Mouse (Mus musculus) midbrain, embryonic 10.5 days (tissue): ENCODE measurements at regions not wholly inside any gene's neighbourhood (a gene's known extent, or its start where the extent isn't known, plus 50 kb on each side); places are given as distances from the start of the nearest gene placed in this dataset.
A peak's percentile ranks its signal among the peaks of the same experiment; 100 is the strongest.

ENCODE experiments used
- DNase-seq: peaks from one replicate; pipeline ENCODE4 v3.0.0-alpha.2; 2017; ENCODE audit warnings: low spot score
- H3K27ac ChIP-seq: fragments of 300-500 bp; sonication (generic); replicated peaks from 2 replicates; pipeline ENCODE4 v1.5.1; 2016; ENCODE audit warnings: mild to moderate bottlenecking
- H3K27me3 ChIP-seq: fragments of 300-500 bp; sonication (generic); 2 replicates; pipeline ENCODE4 v1.6.1; 2016; ENCODE audit warnings: low read depth, mild to moderate bottlenecking; ENCODE audit not compliant: poor library complexity, severe bottlenecking
- H3K36me3 ChIP-seq: fragments of 300-500 bp; sonication (generic); 2 replicates; pipeline ENCODE4 v1.6.1; 2016; ENCODE audit warnings: mild to moderate bottlenecking, moderate library complexity
- H3K4me1 ChIP-seq: fragments of 300-500 bp; sonication (generic); 2 replicates; pipeline ENCODE4 v1.6.1; 2016
- H3K4me3 ChIP-seq: fragments of 300-500 bp; sonication (generic); 2 replicates; pipeline ENCODE4 v1.5.1; 2016; ENCODE audit warnings: mild to moderate bottlenecking, moderate library complexity
- H3K9me3 ChIP-seq: fragments of 300-500 bp; sonication (generic); replicated peaks from 2 replicates; pipeline ENCODE4 v1.6.1; 2016; ENCODE audit warnings: mild to moderate bottlenecking
- WGBS: fragments of 180-500 bp; shearing (Covaris S2); methylation state at CpG from one replicate; pipeline ENCODE4 v1.1.7; 2016; 5-methylcytosine and 5-hydroxymethylcytosine counted together

DNA sequence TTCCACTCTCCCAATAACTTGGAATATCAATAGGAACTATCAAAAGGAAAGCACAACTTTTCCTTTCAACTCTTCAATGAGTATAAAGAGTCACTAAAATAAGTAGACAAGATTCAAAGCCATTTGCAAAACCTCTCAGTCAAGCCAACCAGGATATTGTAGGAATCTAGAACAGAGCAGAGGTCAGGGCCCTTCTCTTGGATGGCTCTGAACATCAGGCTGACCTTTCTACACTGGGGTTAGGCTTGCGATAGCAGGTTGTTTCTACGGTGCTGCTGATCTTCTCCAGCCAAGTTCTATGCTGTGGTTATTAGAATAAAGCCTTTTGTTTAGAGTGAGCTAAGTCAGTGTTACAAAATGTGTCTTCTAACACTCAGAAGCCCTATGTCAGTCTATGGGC is 658.6 kb downstream of the Ofcc1 start:
- no peaks in the 10 kb centered on the region for H3K9me3 ChIP-seq
- WGBS, result 88% methylated on average over 2 of the region's 2 CpGs
- H3K4me3 ChIP-seq, result no peak overlapping the region
- H3K36me3 ChIP-seq, result no peaks in the 10 kb centered on the region
- no peaks in the 10 kb centered on the region for H3K4me1 ChIP-seq
- DNase-seq, result no peak
- no peaks in the 10 kb centered on the region for H3K27me3 ChIP-seq
- no peak overlapping the region for H3K27ac ChIP-seq

DNA sequence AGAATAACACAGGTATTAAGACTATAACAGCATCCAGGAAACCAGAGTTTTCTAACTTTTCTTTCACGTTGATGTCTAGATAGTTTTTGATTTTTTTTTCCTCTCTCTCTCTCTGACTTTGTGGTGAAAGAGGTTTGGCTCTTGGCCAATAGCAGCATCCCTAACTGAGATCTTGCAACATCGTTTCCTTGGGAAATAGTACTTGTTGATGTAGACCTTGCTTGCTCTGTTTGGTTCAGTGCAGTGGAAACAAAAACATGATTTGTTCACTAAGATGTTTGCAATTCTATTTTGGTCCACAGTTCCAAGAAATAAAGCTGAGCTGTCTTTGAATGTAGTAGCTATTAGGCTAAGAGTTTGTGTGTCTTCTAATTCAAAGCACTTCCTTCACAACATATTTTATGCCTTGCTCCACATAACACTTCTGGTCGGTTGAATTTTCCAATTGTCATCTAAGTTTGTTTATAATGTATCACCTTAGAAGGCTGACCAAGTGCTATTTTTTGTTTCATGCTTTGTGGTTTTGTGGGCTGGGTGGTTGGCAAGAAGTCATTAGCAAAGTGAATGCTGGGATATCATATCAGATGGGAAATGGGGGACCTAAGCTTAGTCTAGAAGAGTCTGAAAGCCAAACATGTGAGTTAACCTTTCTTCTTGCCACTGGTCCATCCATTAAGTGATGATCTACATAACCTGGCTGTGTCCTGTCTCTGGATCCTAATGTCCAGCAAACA is 669.8 kb downstream of the Ofcc1 start:
- H3K4me3 ChIP-seq, result no peak overlapping the region
- no peak for DNase-seq
- no peak overlapping the region for H3K27ac ChIP-seq
- no peaks in the 10 kb centered on the region for H3K27me3 ChIP-seq
- no peaks in the 10 kb centered on the region for H3K36me3 ChIP-seq
- 83% methylated on average over 3 of the region's 3 CpGs for WGBS
- no peaks in the 10 kb centered on the region for H3K4me1 ChIP-seq
- H3K9me3 ChIP-seq, result no peaks in the 10 kb centered on the region

DNA sequence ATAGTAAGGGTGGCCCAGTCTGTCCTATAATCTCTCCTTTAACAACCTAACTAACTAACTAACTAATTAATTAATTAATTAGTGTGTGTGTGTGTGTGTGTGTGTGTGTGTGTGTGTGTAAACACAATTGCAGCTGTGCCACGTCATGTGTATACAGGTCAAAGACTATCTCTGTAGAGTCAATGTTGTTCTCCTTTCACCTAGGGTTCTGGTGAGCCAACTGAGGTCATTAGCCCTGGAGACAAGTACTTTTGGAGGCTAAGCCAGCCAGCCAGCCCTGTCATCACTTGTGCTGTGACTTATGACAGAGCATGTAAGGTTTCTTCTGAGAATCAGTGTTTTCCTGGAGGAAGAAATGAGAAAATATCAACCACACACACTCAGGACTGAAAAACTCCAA is 696.7 kb downstream of the Ofcc1 start:
- DNase-seq, result no peak
- no peak overlapping the region for H3K4me3 ChIP-seq
- no peaks in the 10 kb centered on the region for H3K4me1 ChIP-seq
- H3K27ac ChIP-seq, result no peak overlapping the region
- 88% methylated on average over 1 of the region's 1 CpGs for WGBS
- no peaks in the 10 kb centered on the region for H3K36me3 ChIP-seq
- H3K27me3 ChIP-seq, result no peaks in the 10 kb centered on the region
- no peaks in the 10 kb centered on the region for H3K9me3 ChIP-seq

DNA sequence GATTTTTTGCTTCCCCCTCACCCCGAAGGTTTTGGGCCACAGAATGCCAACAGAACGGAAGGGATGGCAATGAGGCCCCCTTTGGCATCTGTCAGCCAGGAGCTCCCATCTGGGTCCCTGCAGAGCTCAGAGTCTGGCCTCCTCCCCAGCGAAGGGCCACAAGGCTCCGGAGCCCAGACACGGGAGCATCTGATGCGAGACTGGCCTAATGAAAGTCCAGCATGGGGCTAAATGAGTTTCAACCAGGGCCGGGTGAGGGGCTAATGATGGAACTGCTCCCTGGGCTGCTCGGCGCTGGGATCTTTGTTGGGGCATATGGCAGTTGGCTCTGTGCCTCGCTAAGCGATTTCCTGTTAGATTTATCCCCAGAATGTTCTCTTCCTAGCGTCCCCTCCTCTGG is 688.8 kb upstream of the Slc35b3 start:
- no peak for DNase-seq
- no peaks in the 10 kb centered on the region for H3K4me1 ChIP-seq
- no peaks in the 10 kb centered on the region for H3K36me3 ChIP-seq
- H3K4me3 ChIP-seq, result no peak overlapping the region
- H3K9me3 ChIP-seq, result no peaks in the 10 kb centered on the region
- peaks cover 37% of the 10 kb centered on the region for H3K27me3 ChIP-seq
- H3K27ac ChIP-seq, result no peak overlapping the region
- WGBS, result 55% methylated on average over 12 of the region's 12 CpGs

DNA sequence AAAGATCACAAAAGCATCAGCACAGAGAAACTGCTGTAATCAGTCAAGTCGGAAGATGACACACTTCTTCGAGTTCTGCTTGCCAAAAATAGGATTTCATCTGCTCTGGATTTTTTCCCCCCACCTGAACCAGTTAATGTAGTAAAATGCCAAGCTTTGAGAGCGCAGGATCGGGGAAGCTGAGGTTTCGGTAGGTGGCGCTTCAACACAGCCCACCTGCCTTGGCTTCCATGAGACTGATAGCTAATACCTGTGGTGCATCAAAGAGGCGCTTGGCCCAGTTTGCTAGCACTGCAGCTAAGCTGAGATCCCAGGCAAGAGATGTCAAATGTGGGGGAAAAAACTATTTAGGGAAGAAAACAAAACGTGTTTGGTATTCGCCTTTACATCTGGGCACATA is 686.7 kb upstream of the Slc35b3 start:
- Histone ChIP-seq H3K27me3 (peaks cover 37% of the 10 kb centered on the region), H3K4me3 (no peak overlapping the region), H3K9me3 (no peaks in the 10 kb centered on the region), H3K4me1 (no peaks in the 10 kb centered on the region), H3K36me3 (no peaks in the 10 kb centered on the region), H3K27ac (no peak overlapping the region)
- WGBS, result 21% methylated on average over 9 of the region's 9 CpGs
- DNase-seq, result peak; percentile 35

DNA sequence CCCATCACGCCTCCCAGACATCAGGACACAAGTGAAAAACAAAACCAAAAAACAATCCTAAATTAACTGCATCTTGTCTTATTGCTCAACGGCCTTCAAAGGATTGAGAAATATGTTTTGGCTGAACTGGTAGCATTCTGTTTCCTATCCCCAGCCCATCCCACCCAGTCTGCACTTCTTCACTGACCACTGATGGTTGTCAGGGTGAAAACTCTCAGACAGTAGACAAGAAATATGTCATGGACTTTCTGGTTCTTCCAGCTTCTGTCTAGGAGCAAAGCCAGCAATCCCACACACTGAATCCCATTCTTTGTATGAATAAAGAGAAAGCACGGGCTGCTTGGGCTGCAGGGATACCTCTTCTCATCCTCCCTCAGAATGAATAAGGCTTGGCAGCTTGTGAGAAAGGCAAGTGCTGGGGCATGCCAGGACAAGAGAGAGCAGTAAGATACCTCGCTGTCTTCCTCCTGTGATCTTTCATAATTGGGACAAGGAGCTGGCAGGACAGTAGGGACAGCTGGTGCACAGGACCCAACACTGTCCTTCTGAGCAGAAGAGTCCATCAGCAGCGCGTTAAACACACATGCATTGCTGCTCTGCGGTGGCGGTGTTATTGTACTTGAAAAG is 670.9 kb upstream of the Slc35b3 start:
- H3K36me3 ChIP-seq, result no peaks in the 10 kb centered on the region
- H3K4me3 ChIP-seq, result no peak overlapping the region
- H3K27me3 ChIP-seq, result no peaks in the 10 kb centered on the region
- WGBS, result 94% methylated on average over 8 of the region's 8 CpGs
- DNase-seq, result no peak
- H3K4me1 ChIP-seq, result no peaks in the 10 kb centered on the region
- H3K27ac ChIP-seq, result no peak overlapping the region
- no peaks in the 10 kb centered on the region for H3K9me3 ChIP-seq
